Mouse (Mus musculus) cerebellum, adult 11 months (tissue): ENCODE measurements around the gene Knstrn.

Experiments
- DNase-seq: peaks from one replicate; pipeline ENCODE4 v3.0.0; 2022

Gene Knstrn

DNA sequence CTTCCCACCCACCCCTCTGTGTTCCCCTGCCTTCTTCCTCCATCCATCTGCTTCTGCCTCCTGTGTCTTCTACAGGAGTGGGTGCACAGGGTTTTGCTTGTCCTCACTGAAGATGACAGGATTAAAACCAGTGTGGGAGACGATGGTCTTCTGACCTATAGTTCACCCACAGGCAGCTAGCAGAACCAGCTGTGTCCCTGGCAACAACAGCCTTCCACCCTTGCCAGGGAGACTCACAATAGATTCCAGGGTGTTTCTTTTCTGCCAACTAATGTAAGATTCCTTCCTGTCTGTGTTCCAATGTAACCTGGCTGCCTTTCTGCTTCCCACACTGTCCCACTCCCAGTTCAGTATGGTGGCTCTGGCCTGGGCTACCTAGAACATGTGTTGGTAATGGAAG lies 57.2 kb downstream of the Knstrn start:
- no peak for DNase-seq

DNA sequence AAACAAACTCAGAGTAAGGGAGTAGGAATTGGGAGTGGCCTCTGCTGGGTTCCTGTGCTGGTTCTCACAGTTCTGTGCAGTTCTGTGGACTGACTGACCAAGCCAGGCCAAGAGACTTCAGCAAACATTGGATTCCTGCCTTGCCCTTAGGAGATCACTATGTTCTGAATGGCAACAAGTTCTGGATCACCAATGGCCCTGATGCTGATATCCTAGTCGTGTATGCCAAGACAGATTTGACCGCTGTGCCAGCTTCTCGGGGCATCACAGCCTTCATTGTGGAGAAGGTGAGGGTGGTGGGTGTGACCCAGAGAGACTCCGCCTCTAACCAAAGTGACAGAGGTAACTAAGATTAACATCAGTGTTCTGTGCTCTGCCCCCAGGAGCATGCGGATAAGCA lies 59.2 kb downstream of the Knstrn start:
- no peak for DNase-seq

DNA sequence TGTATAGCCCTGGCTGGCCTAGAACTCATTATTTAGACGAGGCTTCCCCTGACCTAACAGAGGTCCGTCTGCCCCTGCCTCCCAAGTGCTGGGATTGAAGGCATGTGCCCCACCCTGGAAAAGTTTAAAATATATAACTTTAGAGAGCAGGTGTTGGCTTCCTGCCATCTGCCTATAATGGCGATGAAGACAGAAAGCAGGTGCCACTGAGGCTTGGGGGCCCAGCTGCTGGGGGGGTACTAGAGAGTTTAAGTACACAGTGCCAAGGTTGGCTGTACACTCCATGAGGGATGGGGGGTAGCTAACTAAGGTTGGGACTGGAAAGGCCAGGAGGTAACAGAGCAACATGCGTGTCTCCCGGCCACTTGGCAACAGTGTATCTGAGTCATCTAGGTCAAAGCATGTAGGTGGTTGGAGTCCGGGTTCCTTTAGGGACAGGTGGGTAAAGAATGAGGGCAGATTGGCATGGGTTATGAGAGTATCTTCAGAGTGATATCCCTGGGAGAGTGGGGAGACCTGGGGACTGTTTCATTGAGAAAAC lies 60.2 kb downstream of the Knstrn start:
- peak; percentile 25 for DNase-seq

- no peak for DNase-seq
These were observed 61.5 kb downstream of the Knstrn start for GRCm38 (mm10) chr2:118875316-118875715.

- DNase-seq, result no peak
These were observed 62.6 kb downstream of the Knstrn start for GRCm38 (mm10) chr2:118876453-118876852.

GRCm38 (mm10) chr2:118881019-118881418 lies 67.2 kb downstream of the Knstrn start:
- no peak for DNase-seq

DNA sequence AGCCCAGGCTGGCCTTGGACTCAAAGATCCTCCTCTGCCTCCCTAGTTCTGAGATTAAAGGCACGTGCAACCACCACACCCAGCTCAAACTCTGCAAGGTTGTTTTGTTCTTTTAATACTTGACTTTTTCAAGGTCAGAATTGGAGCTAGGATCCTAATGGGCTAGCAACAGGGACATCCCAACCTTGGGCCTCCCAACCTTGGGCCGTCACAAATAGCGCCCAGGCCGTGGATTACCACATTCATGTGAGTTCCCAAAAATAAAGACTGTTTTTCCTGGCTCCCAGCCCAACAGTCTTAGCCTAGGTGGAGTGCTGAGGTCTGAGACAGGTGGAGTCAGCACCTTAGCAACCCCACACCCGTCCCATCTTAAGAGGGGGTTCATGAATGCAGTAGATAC lies 68.2 kb downstream of the Knstrn start:
- no peak for DNase-seq

DNA sequence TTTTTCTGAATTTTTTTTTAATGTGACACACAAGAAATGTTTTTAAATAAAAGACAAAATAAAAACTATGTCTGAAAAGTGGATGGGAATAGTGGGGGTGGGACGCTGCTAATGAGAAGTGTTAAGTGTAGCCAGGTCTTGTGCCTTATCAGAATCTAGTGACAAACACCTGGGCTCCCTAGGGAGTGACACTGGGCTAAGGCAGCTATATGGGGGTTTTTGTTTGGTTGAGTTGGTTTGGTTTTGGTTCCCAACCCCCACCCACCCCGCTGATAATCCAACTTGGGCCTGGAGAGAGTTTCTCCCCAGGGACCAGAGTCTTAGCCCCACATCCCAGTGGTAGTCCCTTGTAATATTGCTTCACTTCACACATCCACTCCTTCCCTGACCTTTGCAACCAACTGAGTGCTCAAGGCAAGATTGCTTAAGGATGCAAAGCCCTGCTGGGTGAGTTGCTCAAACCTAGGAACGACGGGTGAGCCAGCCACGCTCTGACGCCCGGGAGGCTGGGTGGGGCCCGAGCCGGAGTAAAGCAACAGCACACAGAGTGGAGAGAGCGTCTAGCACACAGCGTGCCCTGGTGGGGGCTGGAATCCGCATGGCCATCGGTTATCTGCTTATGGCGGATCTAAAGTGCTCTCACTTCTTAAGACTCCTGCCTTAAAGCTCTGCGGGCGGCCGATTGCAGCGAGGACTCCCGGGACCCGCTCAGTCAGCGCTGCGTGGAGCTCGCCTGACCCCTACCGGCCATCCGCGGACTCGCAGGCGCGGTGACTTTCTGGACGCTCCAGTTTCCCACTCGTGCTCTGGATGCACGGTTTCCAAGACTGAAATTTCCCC lies 69.3 kb downstream of the Knstrn start:
- peak; percentile 81 for DNase-seq

DNA sequence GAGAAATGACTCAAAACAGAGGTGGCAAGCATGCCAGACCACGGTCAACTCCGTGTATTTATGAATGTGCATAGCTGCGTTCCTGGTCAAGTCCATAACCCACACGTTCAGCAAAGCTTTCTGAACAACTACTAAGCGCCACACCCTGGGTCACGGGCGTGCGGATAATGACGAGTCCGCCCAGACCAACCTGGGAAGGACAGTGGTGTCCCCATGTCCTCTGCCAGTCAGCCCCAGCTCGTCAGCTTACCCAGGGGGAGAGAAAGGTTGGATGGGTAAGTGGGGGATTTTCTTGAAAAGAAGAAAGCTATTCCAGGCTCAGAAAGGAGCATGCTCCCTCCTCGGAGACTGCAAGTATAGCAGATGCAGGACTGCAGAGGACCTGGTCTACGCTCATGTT lies 73.6 kb downstream of the Knstrn start:
- DNase-seq, result no peak

GRCm38 (mm10) chr2:118887845-118888548 lies 74.2 kb downstream of the Knstrn start:
- DNase-seq, result no peak

- no peak for DNase-seq
These were observed 77.4 kb downstream of the Knstrn start for GRCm38 (mm10) chr2:118891173-118891572.

DNA sequence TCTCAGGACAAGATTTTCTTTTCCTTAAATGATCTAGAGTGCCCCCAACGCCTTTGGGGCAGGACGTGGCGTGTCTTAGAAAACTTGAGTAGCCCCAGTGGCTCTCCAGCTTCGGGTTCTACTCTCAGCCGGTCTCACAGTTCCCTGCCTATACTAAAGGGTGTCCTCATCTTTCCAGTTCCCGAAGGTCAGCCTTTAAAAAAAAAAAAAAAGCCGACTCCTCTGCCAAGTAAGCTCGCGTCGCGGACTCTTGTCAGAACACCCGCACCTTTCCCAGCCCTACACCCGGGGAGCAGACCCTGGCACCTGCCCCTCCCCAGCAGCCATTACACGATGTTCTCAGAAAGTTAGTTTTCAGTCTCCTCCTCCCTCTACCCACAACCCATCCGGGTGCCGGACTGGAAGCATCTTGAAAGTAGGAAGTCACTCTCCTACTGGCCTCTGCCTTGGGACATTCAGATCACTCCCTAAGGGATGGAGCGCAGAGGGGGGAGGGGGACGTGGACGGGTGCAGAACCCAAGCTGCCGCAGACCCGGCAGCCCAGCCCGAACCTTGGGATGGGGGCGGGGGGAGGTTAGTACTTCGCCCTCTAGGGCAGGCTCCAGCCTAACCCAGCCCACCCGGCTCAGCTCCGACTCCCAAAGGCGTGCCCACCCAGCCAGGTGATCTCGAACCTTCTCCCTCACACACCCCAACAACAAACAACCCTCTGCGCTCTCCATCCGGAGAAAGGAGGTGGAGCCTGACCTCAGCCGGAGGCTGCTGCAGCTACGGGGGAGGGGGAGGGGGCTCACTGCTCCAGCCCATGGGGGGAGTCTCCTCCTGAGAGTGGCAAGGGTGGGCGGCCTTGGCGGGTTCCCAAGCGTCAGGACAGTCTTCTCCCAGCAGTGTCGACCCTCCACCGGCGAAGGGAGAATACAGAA lies 82.4 kb downstream of the Knstrn start:
- peak; percentile 57 for DNase-seq

DNA sequence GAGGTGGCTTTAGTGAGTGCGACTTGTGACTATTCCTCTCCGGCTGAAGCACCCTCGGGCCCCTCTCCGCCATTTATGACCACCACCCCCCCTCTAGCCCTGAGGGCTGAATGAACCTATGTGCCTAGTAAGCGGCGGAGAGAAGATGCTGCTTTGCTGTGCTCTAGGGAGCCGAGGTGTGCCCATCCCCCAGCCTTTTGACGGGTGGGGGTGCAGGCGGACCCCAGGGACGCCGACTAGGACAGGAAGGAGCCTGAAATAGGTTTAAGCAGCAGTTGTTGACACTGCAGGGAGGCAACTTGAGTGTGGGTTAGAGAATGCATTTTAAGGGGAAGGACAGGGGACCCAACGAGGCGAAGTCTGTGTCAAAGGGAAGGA lies 83.1 kb downstream of the Knstrn start:
- DNase-seq, result no peak

- peak; percentile 24 for DNase-seq
These were observed 83.6 kb downstream of the Knstrn start for GRCm38 (mm10) chr2:118897392-118897791.

- DNase-seq, result peak; percentile 26
These were observed 84.0 kb downstream of the Knstrn start for GRCm38 (mm10) chr2:118897808-118898207.

DNA sequence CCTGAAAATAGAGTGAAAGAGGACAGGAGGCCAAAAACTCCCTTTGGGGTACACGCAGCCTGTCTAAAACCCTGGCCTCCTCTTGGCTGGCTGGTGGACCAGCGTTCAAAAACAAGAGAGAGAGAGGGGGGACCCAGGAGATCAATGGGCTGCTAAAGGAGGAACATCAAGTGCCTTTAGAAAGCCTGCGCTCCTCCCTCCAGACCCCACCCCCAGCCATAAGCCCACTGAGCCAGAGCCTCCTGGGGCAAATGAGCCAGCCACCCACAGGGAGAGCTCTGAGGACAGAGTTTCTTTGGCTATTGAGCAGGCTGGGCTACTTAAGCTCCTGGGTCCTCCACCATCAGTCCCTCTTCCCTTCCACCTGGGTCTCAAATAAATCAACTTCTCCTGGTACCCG lies 85.0 kb downstream of the Knstrn start:
- no peak for DNase-seq

DNA sequence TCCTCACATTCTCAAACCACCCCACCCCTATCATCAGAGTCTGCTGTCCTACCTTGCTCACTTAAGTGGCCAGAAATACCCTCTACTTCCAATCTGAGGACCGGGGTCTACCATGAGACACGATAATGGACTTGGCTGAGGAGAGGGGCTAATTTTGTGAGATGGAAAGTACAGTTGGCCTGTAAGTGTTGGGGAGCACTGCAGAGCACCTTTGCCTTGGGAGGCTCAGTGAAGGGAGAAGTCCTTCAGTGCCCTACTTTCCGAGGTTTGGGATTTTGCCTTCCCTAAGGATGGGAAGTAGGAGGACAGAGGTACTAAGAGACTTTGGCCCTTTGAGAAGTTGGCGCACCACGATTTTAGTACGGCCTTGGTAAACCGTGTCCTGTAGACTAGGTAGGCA lies 85.5 kb downstream of the Knstrn start:
- DNase-seq, result no peak

- DNase-seq, result peak; percentile 45
These were observed 86.4 kb downstream of the Knstrn start, which contains the start of gene Bahd1 for GRCm38 (mm10) chr2:118899981-118900825. Bahd1 (plus strand) TSS chr2:118900377.

- no peak for DNase-seq
These were observed 87.0 kb downstream of the Knstrn start for GRCm38 (mm10) chr2:118900826-118901140.

DNA sequence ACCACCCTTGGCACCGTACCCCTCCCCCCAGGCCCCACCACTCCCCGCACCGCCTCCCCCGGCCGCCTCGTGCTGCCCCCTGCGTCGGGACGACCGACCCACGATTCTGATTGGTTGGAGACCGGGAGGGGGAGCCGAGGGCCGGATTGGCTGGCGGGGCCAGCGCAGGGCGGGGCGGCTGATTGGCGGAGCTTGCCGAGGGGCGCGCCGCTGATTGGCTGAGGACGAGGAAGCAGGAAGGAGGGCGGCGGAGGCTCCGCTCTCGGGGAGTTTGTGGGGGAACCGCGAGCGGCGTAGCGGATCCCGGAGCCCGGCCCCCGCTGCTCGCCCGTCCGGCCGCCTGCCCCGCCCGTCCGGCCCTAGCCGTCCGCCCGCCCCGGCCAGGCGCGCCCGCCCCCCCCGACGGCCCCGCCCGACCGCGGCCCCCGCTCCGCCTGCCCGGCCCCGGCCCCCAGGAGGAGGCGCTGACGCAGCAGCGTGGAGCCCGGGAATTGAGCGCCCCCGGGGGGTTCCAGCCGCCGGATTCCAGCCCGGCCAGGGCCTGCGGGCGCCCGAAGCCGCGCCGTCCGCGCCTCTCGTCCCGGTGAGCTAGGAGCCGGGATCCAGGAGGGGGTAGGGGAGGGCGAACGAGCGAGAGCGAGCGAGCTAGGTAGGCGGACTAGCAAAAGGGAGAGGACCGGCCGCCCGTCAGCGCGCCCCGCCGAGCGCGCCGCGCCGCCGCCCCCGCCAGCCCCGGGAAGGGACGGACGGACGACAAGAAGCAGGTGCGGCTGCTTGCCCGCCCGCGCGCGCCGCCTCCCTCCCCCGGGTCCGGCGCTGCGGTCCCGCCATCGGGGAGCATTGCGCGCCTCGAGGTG lies 87.6 kb downstream of the Knstrn start:
- DNase-seq, result peak; percentile 98
